Mouse (Mus musculus): Measurements from ENCODE around the gene Ssr2.

DNA sequence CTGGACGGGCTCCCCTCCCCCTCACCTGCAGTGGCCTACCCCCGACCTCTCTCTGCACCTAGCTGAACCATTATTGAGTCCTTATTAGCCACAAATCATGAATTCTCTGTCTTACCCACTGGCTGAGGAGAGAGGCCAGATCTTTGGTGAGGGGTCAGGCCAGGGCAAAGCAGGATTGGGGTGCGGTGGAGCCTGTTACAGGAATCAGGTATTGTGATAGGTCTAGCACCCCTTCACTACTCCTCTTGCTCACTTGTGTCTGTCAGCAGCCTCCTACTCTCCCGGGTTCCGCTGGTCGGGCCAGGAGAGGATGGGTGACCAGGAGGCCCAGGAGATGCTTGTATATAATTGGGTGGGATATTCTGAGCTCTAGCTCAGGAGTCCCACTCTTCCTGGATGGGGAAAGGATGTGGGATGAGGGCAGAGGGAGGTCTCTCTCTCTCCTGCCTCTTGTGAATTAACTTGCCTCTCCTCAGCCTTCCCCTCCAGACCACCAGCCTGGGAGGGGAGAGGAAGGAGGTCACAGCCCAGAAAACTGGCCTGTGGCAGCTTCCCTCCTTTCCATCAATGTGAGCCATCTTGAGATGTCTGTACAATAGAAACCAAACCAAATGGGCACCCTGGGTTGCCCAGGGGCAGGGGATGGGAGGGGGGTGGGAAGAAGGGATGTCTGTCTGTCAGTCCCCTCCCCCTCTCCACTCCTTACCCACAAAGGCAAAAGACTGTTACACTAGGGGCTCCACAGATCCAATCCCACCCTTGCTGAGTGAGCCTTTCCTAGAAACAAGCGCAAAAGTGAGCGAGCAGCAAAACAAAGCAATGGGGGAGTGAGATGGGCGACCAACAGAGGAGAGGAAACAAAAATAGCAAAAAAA is 37.2 kb upstream of the Ssr2 start:
- TF ChIP-seq POLR2AphosphoS2 (IDR thresholded peaks at IDR 0.05; ENCODE audit: insufficient read length, low read depth) (no peak), POLR2A (IDR thresholded peaks at IDR 0.05; ENCODE audit: insufficient read length, low read depth) (no peak), MYOD1 (IDR thresholded peaks at IDR 0.05; ENCODE audit: control insufficient read depth in 1 of 3, insufficient read length in 2 of 3, low read depth in 2 of 3) (no peak), MAX (IDR thresholded peaks at IDR 0.05; ENCODE audit: low read depth) (no peak), CEBPB (IDR thresholded peaks at IDR 0.05; ENCODE audit: insufficient read depth, poor library complexity, severe bottlenecking) (no peak)
